Mouse (Mus musculus) stomach, embryonic 14.5 days (tissue): ENCODE measurements around the gene Atf5. TPM values are rescaled to one million over a fixed set of nuclear protein-coding genes. Genes with fewer than 3 reads are reported as not detected.

Experiments
- ATAC-seq: fragments of 200-750 bp; cut with Nextera tagmentation; 2 replicates; pipeline ENCODE4 v1.8.0; 2017; ENCODE audit warnings: low read depth, moderate TSS enrichment; ENCODE audit not compliant: insufficient number of reproducible peaks, insufficient read depth, low FRiP score
- H3K27ac ChIP-seq: fragments of 300-500 bp; sonication (generic); 2 replicates; pipeline ENCODE4 v1.5.1; 2014; ENCODE audit warnings: mild to moderate bottlenecking, low read length, moderate library complexity, mixed read lengths
- H3K27me3 ChIP-seq: fragments of 300-500 bp; sonication (generic); 2 replicates; pipeline ENCODE4 v1.6.1; 2014; ENCODE audit warnings: low read length, control low read depth, mixed read lengths; ENCODE audit not compliant: control insufficient read depth, insufficient read depth
- H3K36me3 ChIP-seq: fragments of 300-500 bp; sonication (generic); 2 replicates; pipeline ENCODE4 v1.6.1; 2014; ENCODE audit warnings: mild to moderate bottlenecking, control low read depth, low read length, moderate library complexity, mixed read lengths; ENCODE audit not compliant: control insufficient read depth, insufficient read depth
- H3K4me1 ChIP-seq: fragments of 300-500 bp; sonication (generic); 2 replicates; pipeline ENCODE4 v1.6.1; 2014; ENCODE audit warnings: low read length, control low read depth, mixed read lengths; ENCODE audit not compliant: control insufficient read depth, insufficient read depth
- H3K4me2 ChIP-seq: fragments of 300-500 bp; sonication (generic); replicated peaks from 2 replicates; pipeline ENCODE4 v1.6.1; 2014; ENCODE audit warnings: low read depth, low read length, control low read depth
- H3K4me3 ChIP-seq: fragments of 300-500 bp; sonication (generic); 2 replicates; pipeline ENCODE4 v1.5.1; 2014; ENCODE audit warnings: low read depth, low read length, control low read depth
- H3K9ac ChIP-seq: fragments of 300-500 bp; sonication (generic); replicated peaks from 2 replicates; pipeline ENCODE4 v1.6.1; 2014; ENCODE audit warnings: low read depth, mild to moderate bottlenecking, control low read depth, low read length, moderate library complexity, mixed read lengths
- H3K9me3 ChIP-seq: fragments of 300-500 bp; sonication (generic); 2 replicates; pipeline ENCODE4 v1.6.1; 2016; ENCODE audit warnings: low read depth, low read length, control low read depth; ENCODE audit not compliant: control insufficient read depth
- WGBS: fragments of 180-500 bp; shearing (Covaris S2); extraction: QIAGEN DNeasy Blood & Tissue Kit; methylation state at CpG from one replicate; pipeline ENCODE4 v1.1.7; 2014; 5-methylcytosine and 5-hydroxymethylcytosine counted together
- polyA plus RNA-seq: library from polyadenylated mRNA; unstranded; fragments of >200 nt; fragmentation: Nextera tagmentation; extraction: Ambion mirVana; gene quantifications from 2 replicates; pipeline ENCODE4 v1.2.1, GENCODE M21; 2014

The Atf5 gene
- polyA plus RNA-seq = 3.1 and 4.4 TPM in 2 replicates

GRCm38 (mm10) chr7:44816470-44817021, at the start of gene Atf5:
Atf5 (minus strand) TSS chr7:44816658.
- WGBS = under 1% methylated on average over 39 of the region's 57 CpGs
- peak; percentile 36 for ATAC-seq

GRCm38 (mm10) chr7:44864595-44865542, 48.4 kb upstream of the Atf5 start:
- WGBS = 81% methylated on average over 24 of the region's 24 CpGs
- Histone ChIP-seq H3K4me3 (no peak overlapping the region), H3K36me3 (peaks cover 50% of the 10 kb centered on the region), H3K9me3 (no peaks in the 10 kb centered on the region), H3K27ac (no peak overlapping the region), H3K4me2 (no peak overlapping the region), H3K4me1 (peaks cover 39% of the 10 kb centered on the region), H3K27me3 (no peaks in the 10 kb centered on the region), H3K9ac (no peak overlapping the region)
- no peak for ATAC-seq

More at GRCm38 (mm10) chr7:44816470-44817021, at the start of gene Atf5:
- Histone ChIP-seq H3K27me3 (no peaks in the 10 kb centered on the region), H3K27ac (peak within 1 kb of the TSS; percentile 97), H3K9me3 (no peaks in the 10 kb centered on the region), H3K4me1 (peaks cover 38% of the 10 kb centered on the region), H3K4me2 (peak within 1 kb of the TSS; percentile 88), H3K36me3 (peaks cover 4% of the 10 kb centered on the region; the same call in 1 of the 2 replicates), H3K4me3 (peak within 1 kb of the TSS; percentile 69), H3K9ac (peak within 1 kb of the TSS; percentile 90)

- H3K4me1 ChIP-seq = peaks cover 39% of the 10 kb centered on the region
- no peak for ATAC-seq
- H3K36me3 ChIP-seq = peaks cover 54% of the 10 kb centered on the region
- H3K9ac ChIP-seq = no peak overlapping the region
- H3K9me3 ChIP-seq = no peaks in the 10 kb centered on the region
- H3K27me3 ChIP-seq = no peaks in the 10 kb centered on the region
- H3K4me3 ChIP-seq = no peak overlapping the region
- H3K4me2 ChIP-seq = no peak overlapping the region
- WGBS = 81% methylated on average over 11 of the region's 11 CpGs
- no peak overlapping the region for H3K27ac ChIP-seq
Measured at GRCm38 (mm10) chr7:44863982-44864494, 47.6 kb upstream of the Atf5 start.

- Histone ChIP-seq H3K27me3 (no peaks in the 10 kb centered on the region), H3K36me3 (peaks cover 54% of the 10 kb centered on the region), H3K9ac (no peak overlapping the region), H3K4me1 (peaks cover 38% of the 10 kb centered on the region), H3K27ac (no peak overlapping the region), H3K9me3 (no peaks in the 10 kb centered on the region), H3K4me3 (no peak overlapping the region), H3K4me2 (no peak overlapping the region)
- 85% methylated on average over 13 of the region's 14 CpGs for WGBS
- no peak for ATAC-seq
Measured at GRCm38 (mm10) chr7:44863210-44863609, 46.8 kb upstream of the Atf5 start.

GRCm38 (mm10) chr7:44862434-44862833, 46.0 kb upstream of the Atf5 start:
- 88% methylated on average over 8 of the region's 8 CpGs for WGBS
- Histone ChIP-seq H3K4me3 (no peak overlapping the region), H3K36me3 (peaks cover 54% of the 10 kb centered on the region), H3K27me3 (no peaks in the 10 kb centered on the region), H3K27ac (no peak overlapping the region), H3K4me1 (peaks cover 37% of the 10 kb centered on the region), H3K9me3 (no peaks in the 10 kb centered on the region), H3K4me2 (no peak overlapping the region), H3K9ac (no peak overlapping the region)
- ATAC-seq = no peak

GRCm38 (mm10) chr7:44861429-44861816, 45.0 kb upstream of the Atf5 start:
- Histone ChIP-seq H3K27me3 (no peaks in the 10 kb centered on the region), H3K36me3 (peaks cover 52% of the 10 kb centered on the region), H3K4me1 (peaks cover 29% of the 10 kb centered on the region), H3K27ac (no peak overlapping the region), H3K9me3 (no peaks in the 10 kb centered on the region), H3K4me2 (no peak overlapping the region), H3K9ac (no peak overlapping the region), H3K4me3 (no peak overlapping the region)
- 82% methylated on average over 14 of the region's 14 CpGs for WGBS
- ATAC-seq = no peak

- Histone ChIP-seq H3K36me3 (peaks cover 46% of the 10 kb centered on the region), H3K27me3 (no peaks in the 10 kb centered on the region), H3K4me1 (peaks cover 25% of the 10 kb centered on the region), H3K4me2 (no peak overlapping the region), H3K27ac (peak overlapping the region; percentile 21; the same call in 1 of the 2 replicates), H3K9me3 (no peaks in the 10 kb centered on the region), H3K4me3 (no peak overlapping the region), H3K9ac (no peak overlapping the region)
- ATAC-seq = peak; percentile 51
- 50% methylated on average over 22 of the region's 22 CpGs for WGBS
Measured at GRCm38 (mm10) chr7:44860576-44861428, 44.3 kb upstream of the Atf5 start.

GRCm38 (mm10) chr7:44859896-44860295, 43.4 kb upstream of the Atf5 start:
- H3K9me3 ChIP-seq = no peaks in the 10 kb centered on the region
- no peak overlapping the region for H3K4me3 ChIP-seq
- peaks cover 24% of the 10 kb centered on the region; the same call in 1 of the 2 replicates for H3K4me1 ChIP-seq
- H3K27ac ChIP-seq = no peak overlapping the region
- WGBS = 93% methylated on average over 11 of the region's 11 CpGs
- no peak overlapping the region for H3K4me2 ChIP-seq
- H3K27me3 ChIP-seq = no peaks in the 10 kb centered on the region
- no peak overlapping the region for H3K9ac ChIP-seq
- no peak for ATAC-seq
- H3K36me3 ChIP-seq = peaks cover 40% of the 10 kb centered on the region
